Mouse (Mus musculus) liver, embryonic 15.5 days (tissue): ENCODE measurements around the gene Rnf113a1. TPM values are rescaled to one million over a fixed set of nuclear protein-coding genes. Genes with fewer than 3 reads are reported as not detected.
"Not testable (repeated sequence)": the region's sequence is repeated elsewhere in the genome, so short reads cannot be mapped to it uniquely, and the experiment has no call there.

ENCODE experiments used
- ATAC-seq: fragments of 200-750 bp; cut with Nextera tagmentation; 2 replicates; pipeline ENCODE4 v1.8.0; 2017; ENCODE audit warnings: moderate number of reproducible peaks, mild to moderate bottlenecking, moderate library complexity; ENCODE audit not compliant: insufficient read depth
- H3K27ac ChIP-seq: fragments of 300-500 bp; sonication (generic); replicated peaks from 2 replicates; pipeline ENCODE4 v1.5.1; 2015; ENCODE audit warnings: mild to moderate bottlenecking, inconsistent platforms
- H3K27me3 ChIP-seq: fragments of 300-500 bp; sonication (generic); 2 replicates; pipeline ENCODE4 v1.6.1; 2015; ENCODE audit warnings: mild to moderate bottlenecking, inconsistent platforms
- H3K36me3 ChIP-seq: fragments of 300-500 bp; sonication (generic); replicated peaks from 2 replicates; pipeline ENCODE4 v1.6.1; 2015; ENCODE audit warnings: moderate library complexity, mild to moderate bottlenecking, inconsistent platforms
- H3K4me1 ChIP-seq: fragments of 300-500 bp; sonication (generic); replicated peaks from 2 replicates; pipeline ENCODE4 v1.6.1; 2015; ENCODE audit warnings: inconsistent platforms
- H3K4me2 ChIP-seq: fragments of 300-500 bp; sonication (generic); 2 replicates; pipeline ENCODE4 v1.6.1; 2015; ENCODE audit warnings: moderate library complexity, mild to moderate bottlenecking, inconsistent platforms
- H3K4me3 ChIP-seq: fragments of 300-500 bp; sonication (generic); replicated peaks from 2 replicates; pipeline ENCODE4 v1.5.1; 2015; ENCODE audit warnings: mild to moderate bottlenecking, inconsistent platforms
- H3K9ac ChIP-seq: fragments of 300-500 bp; sonication (generic); 2 replicates; pipeline ENCODE4 v1.6.1; 2015; ENCODE audit warnings: moderate library complexity, mild to moderate bottlenecking, inconsistent platforms
- H3K9me3 ChIP-seq: fragments of 300-500 bp; sonication (generic); replicated peaks from 2 replicates; pipeline ENCODE4 v1.6.1; 2016; ENCODE audit warnings: inconsistent platforms
- WGBS: fragments of 180-500 bp; shearing (Covaris S2); methylation state at CpG from one replicate; pipeline ENCODE4 v1.1.7; 2015; ENCODE audit warnings: mixed read lengths; ENCODE audit not compliant: insufficient replicate concordance; 5-methylcytosine and 5-hydroxymethylcytosine counted together
- polyA plus RNA-seq: library from polyadenylated mRNA; unstranded; fragments of >200 nt; fragmentation: Nextera tagmentation; extraction: Ambion mirVana; gene quantifications from 2 replicates; pipeline ENCODE4 v1.2.1, GENCODE M21; 2015

Gene Rnf113a1
- polyA plus RNA-seq: 2.7 TPM in 2 replicates

DNA sequence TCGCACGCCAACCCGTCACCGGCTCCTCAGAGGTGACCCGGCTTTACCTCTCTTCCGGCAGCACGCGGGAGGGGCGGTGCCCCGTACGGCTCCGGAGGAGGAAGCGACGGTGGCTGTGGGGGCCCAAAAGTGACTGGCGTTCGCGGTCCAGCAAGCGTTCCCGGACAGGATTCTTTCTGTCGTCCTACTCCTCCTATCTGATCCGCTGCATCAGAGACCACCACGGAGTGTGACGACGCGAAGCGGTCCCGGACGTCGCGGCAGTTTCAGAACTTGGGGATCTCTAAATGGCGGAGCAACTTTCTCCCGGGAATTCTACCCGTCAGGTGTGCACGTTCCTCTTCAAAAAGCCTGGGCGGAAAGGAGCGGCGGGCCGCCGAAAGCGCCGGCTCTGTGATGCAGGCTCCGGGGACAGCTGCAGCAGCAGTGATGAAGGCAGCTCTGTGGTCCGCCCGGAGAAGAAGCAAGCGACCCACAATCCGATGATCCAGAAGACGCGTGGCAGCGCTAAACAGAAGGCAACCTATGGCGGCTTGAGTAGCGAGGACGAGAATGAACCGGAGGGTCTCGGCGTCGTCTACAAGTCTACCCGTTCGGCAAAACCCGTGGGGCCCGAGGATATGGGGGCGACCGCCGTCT lies at the start of gene Rnf113a1, which contains the start of gene Ndufa1:
Gene Rnf113a1, plus strand, starts transcription at position 141 of the 639 bp plus-strand sequence.
Gene Ndufa1, minus strand, starts transcription at position 59 of the 639 bp plus-strand sequence.
- Histone ChIP-seq H3K27me3 (no peaks in the 10 kb centered on the region), H3K27ac (no peak within 1 kb of the TSS), H3K4me3 (peak within 1 kb of the TSS; percentile 67), H3K36me3 (no peaks in the 10 kb centered on the region), H3K9ac (peak within 1 kb of the TSS; percentile 53), H3K4me1 (peaks cover 9% of the 10 kb centered on the region), H3K9me3 (no peaks in the 10 kb centered on the region), H3K4me2 (peak within 1 kb of the TSS; percentile 77)
- peak; percentile 93 for ATAC-seq
- WGBS: 23% methylated on average over 62 of the region's 63 CpGs

DNA sequence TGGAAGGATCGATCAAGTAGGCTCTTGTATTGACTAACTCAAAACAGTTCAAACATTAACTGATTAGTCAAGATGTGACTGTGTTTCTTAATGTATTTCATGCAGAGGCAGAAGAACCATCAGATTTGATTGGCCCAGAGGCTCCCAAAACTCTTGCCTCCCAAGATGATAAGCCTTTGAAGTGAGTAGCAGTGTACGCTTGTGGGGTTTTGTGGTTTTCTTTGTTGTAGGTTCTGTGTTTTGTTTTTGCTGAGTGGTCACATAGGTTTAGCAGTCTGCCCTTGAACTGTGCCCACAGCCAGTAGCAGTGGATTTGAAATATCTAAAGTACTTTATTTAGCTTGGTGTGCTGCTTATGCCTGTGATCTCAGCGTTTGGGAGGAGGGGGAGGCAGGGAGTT lies 49.3 kb upstream of the Rnf113a1 start:
- H3K27me3 ChIP-seq: no peaks in the 10 kb centered on the region
- ATAC-seq: no peak
- no peak overlapping the region for H3K9ac ChIP-seq
- no peaks in the 10 kb centered on the region for H3K4me1 ChIP-seq
- no peak overlapping the region for H3K27ac ChIP-seq
- peaks cover 34% of the 10 kb centered on the region for H3K36me3 ChIP-seq
- no peaks in the 10 kb centered on the region for H3K9me3 ChIP-seq
- no peak overlapping the region for H3K4me3 ChIP-seq
- H3K4me2 ChIP-seq: no peak overlapping the region
- 68% methylated on average over 3 of the region's 3 CpGs for whole genome bisulfite sequencing

DNA sequence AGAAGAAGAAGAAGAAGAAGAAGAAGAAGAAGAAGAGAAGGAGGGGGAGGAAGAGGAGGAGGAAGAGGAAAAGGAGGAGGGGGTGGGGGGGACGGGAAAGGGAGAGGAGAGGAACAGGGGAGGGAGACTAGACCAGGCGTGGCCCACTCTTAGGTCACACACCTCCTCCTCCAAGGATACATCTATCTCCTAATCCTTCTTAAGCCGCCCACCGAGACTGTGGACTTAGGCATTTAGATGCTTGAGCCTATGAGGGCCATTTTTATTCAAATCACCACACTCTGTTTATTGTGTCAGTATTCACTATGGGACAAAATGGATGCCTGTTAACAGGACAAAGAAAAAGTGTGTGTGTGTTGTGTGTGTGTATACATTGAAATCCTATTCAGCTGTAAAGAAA lies 46.5 kb upstream of the Rnf113a1 start:
- not testable (repeated sequence) for H3K9me3 ChIP-seq
- WGBS: 11% methylated on average over 1 of the region's 4 CpGs
- peaks cover 14% of the 10 kb centered on the region for H3K36me3 ChIP-seq

DNA sequence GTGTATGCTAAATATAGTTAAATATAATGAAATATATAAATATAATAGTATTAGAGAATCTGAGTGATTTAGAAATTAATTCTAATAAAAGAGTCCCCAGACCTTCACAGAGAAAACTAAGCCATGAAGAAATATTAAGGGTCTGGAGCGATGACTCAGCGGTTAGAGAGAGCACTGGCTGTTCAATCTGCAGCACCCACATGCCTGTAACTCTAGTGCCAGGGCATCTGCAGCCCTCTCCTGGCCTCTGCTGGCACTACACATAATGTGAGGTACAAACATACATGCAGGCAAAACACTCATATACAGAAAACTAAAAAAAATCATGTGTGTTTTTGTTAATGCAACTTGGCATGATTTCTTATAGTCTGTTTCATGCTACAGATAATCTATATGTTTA lies 46.1 kb upstream of the Rnf113a1 start:
- Histone ChIP-seq H3K4me3 (no peak overlapping the region), H3K9me3 (no peaks in the 10 kb centered on the region), H3K4me2 (no peak overlapping the region), H3K27ac (no peak overlapping the region), H3K4me1 (no peaks in the 10 kb centered on the region), H3K27me3 (no peaks in the 10 kb centered on the region), H3K9ac (no peak overlapping the region), H3K36me3 (peaks cover 14% of the 10 kb centered on the region)
- 81% methylated on average over 2 of the region's 2 CpGs for WGBS
- ATAC-seq: no peak

More for the DNA sequence above, 46.5 kb upstream of the Rnf113a1 start:
- not testable (repeated sequence) for H3K27me3 ChIP-seq, H3K4me1 ChIP-seq, H3K27ac ChIP-seq, H3K4me3 ChIP-seq, H3K9ac ChIP-seq, H3K4me2 ChIP-seq, ATAC-seq

DNA sequence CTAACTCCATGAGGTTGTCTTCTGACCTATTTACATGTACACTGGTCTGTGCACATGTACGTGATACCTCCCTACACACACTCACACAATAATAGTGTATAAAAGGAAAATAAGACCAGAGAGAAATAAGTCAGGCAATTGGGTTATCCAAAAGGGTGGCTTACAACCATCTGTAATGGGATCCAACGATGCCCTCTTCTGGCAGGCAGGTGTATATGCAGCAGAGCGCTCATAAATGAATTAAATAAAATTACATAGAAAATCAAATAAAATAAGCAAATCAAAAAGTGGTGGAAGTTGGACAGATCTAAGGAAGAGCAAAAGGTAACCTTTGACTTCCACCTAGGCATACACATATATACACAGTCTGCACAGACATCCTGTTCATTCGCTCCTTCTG lies 33.2 kb upstream of the Rnf113a1 start:
- H3K4me3 ChIP-seq: no peak overlapping the region
- ATAC-seq: no peak
- H3K4me2 ChIP-seq: no peak overlapping the region
- H3K27ac ChIP-seq: no peak overlapping the region
- no peaks in the 10 kb centered on the region for H3K27me3 ChIP-seq
- no peak overlapping the region for H3K9ac ChIP-seq
- 53% methylated on average over 4 of the region's 4 CpGs for WGBS
- H3K9me3 ChIP-seq: no peaks in the 10 kb centered on the region
- H3K36me3 ChIP-seq: peaks cover 7% of the 10 kb centered on the region; the same call in 1 of the 2 replicates
- no peaks in the 10 kb centered on the region for H3K4me1 ChIP-seq

DNA sequence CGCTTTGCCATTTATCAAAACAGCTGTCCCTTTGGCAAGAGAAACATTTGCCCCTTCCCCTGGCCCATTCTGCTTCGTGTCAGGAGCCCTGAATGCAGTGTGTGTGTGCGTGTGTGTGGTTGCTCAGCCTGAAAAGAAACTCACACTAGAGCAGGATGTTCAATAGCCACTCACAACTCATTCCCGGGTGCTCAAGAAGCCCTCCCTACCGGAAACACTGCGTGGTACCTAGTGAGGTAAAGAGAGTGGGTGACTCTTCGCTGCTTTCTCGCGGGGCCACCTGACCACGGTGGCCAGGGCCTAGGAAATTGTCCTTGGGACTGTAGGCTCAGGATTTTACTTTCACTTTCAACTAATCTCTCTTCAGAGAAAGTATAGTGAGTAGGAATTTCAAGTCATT lies 29.9 kb upstream of the Rnf113a1 start:
- WGBS: 63% methylated on average over 10 of the region's 10 CpGs
- ATAC-seq: no peak
- H3K4me1 ChIP-seq: no peaks in the 10 kb centered on the region
- no peaks in the 10 kb centered on the region for H3K9me3 ChIP-seq
- H3K9ac ChIP-seq: no peak overlapping the region
- H3K36me3 ChIP-seq: no peaks in the 10 kb centered on the region
- no peak overlapping the region for H3K4me3 ChIP-seq
- no peak overlapping the region for H3K4me2 ChIP-seq
- H3K27ac ChIP-seq: no peak overlapping the region
- no peaks in the 10 kb centered on the region for H3K27me3 ChIP-seq

DNA sequence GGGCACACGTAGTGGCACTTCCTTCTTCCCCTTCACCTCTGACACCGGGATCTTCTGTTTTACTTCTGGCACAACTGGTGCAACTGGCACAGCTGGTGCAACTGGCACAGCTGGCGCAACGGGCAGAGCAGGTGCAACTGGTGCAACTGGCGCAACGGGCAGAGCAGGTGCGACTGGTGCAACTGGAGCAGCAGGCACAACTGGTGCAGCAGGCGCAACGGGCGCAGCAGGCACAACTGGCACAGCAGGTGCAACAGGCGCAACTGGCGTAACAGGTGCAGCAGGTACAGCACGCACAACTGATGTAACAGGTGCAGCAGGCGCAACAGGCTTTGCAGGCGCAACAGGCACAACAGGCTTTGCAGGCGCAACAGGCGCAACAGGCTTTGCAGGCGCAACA lies 27.9 kb upstream of the Rnf113a1 start:
- WGBS: 78% methylated on average over 18 of the region's 18 CpGs
- Histone ChIP-seq H3K9me3 (no peaks in the 10 kb centered on the region), H3K4me1 (no peaks in the 10 kb centered on the region), H3K4me2 (no peak overlapping the region), H3K36me3 (no peaks in the 10 kb centered on the region), H3K27me3 (no peaks in the 10 kb centered on the region), H3K4me3 (no peak overlapping the region), H3K27ac (no peak overlapping the region), H3K9ac (no peak overlapping the region)
- ATAC-seq: no peak

DNA sequence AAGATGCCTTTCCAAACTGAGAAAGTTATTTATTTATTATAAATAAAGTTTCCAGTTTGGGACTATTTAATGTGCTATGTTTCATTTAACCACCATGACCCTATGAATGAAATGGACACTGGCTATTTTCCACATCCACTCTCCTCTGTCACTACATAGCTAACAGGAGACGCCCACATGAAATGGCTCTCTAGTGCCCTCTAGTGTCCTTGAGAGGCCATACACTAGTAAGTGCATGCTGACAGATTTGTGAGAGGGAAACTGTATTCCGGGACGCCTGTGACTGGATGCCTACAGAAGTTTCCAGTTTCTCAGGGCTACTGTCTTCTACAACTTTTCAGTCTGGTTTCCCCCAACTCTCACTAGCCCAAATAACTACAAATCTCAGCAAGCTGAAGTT lies 24.0 kb upstream of the Rnf113a1 start:
- Histone ChIP-seq H3K4me3 (no peak overlapping the region), H3K9me3 (no peaks in the 10 kb centered on the region), H3K36me3 (no peaks in the 10 kb centered on the region), H3K27ac (no peak overlapping the region), H3K4me1 (no peaks in the 10 kb centered on the region), H3K4me2 (no peak overlapping the region), H3K27me3 (no peaks in the 10 kb centered on the region), H3K9ac (no peak overlapping the region)
- no peak for ATAC-seq
- WGBS: 30% methylated on average over 3 of the region's 3 CpGs

DNA sequence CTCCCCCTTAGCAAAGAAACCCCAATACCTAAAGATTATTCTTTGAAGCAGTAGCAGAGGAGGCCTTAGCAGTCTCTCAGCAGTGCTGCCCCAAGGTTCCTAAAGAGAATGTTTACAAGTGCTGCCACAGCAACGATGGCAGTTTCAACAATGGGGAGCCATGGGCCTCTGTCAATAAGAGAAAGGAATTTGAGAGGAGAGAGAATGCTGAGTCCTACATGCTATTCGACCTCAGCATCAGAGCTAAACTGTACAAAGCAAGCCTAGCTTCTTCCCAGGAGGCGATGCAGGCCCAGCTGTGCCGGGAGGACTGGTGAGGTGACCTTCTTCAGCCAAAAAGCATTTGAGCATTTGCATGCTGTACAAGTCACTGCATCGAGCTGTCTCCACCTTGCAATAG lies 22.3 kb upstream of the Rnf113a1 start, which contains the start of gene Akap14:
Gene Akap14, minus strand, starts transcription at position 101 of the 400 bp plus-strand sequence.
- Histone ChIP-seq H3K36me3 (no peaks in the 10 kb centered on the region), H3K9ac (no peak within 1 kb of the TSS), H3K9me3 (no peaks in the 10 kb centered on the region), H3K27me3 (no peaks in the 10 kb centered on the region), H3K27ac (no peak within 1 kb of the TSS), H3K4me1 (no peaks in the 10 kb centered on the region), H3K4me3 (no peak within 1 kb of the TSS), H3K4me2 (no peak within 1 kb of the TSS)
- WGBS: 33% methylated on average over 5 of the region's 5 CpGs
- no peak for ATAC-seq

DNA sequence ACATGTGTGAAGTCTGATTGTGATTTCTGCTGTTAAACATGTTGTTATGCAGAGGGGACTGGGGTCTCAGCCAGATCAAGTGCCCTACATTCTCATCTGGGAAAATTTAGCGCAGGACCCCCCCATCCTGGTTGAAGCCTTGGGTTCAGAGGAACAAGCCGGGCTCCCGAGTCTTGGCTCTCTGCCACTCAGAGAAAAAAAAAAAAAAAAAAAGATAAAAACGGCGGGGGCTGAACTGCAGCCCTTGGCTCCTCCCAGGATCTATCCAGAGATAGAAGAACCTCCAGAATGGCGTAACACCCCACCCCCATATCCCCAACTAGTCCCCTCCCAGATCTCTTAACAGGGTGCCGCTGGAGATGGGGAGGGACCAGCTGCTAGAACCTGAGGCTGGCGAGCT lies 6.6 kb upstream of the Rnf113a1 start:
- not testable (repeated sequence) for H3K4me3 ChIP-seq, H3K27ac ChIP-seq, ATAC-seq, H3K4me2 ChIP-seq, H3K27me3 ChIP-seq, H3K9ac ChIP-seq, H3K9me3 ChIP-seq, H3K36me3 ChIP-seq, H3K4me1 ChIP-seq
- 44% methylated on average over 8 of the region's 8 CpGs for WGBS

DNA sequence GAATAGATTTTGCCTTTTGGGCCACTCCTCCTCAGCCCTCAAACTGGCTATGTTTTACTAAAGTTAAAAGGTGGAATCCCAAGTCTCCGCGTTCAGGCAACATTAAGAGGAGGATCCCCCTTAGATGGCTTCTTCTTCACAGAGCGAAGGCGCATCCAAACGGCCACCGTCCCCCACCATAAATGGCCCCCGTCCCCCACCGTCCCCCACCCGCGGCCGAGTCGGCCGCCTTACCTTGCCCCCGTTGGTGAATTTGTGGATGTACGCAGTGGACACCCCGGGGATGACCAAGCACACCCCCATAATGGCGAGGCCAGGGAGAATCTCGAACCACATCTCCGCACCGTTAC lies 315 bp upstream of the Rnf113a1 start:
- Histone ChIP-seq H3K4me3 (peak overlapping the region; percentile 67), H3K9ac (peak overlapping the region; percentile 53; the same call in 1 of the 2 replicates), H3K36me3 (no peaks in the 10 kb centered on the region), H3K4me2 (peak overlapping the region; percentile 77), H3K9me3 (no peaks in the 10 kb centered on the region), H3K4me1 (peaks cover 9% of the 10 kb centered on the region), H3K27me3 (no peaks in the 10 kb centered on the region), H3K27ac (no peak overlapping the region)
- ATAC-seq: peak; percentile 27; the same call in 1 of the 2 replicates
- WGBS: 18% methylated on average over 20 of the region's 20 CpGs
